Mouse (Mus musculus) CH12.LX (cell line): ENCODE data around the gene Boc. TPM values are rescaled to one million over a fixed set of nuclear protein-coding genes. Genes with fewer than 3 reads are reported as not detected.

ENCODE experiments used
- DNase-seq: peaks from one replicate; pipeline ENCODE4 v3.0.0-alpha.2; 2013; ENCODE audit errors: extremely low read depth
- H3K27ac ChIP-seq: 2 replicates; pipeline ENCODE4 v1.5.1; 2012; ENCODE audit warnings: low read depth, mild to moderate bottlenecking, control low read depth, moderate library complexity; ENCODE audit not compliant: insufficient read depth
- H3K27me3 ChIP-seq: replicated peaks from 2 replicates; pipeline ENCODE3; 2012; ENCODE audit warnings: inconsistent platforms
- H3K36me3 ChIP-seq, 2 experiments: replicated peaks in 1 of 2; 2 replicates each; pipeline versions ENCODE3 to v1.6.1; 2012; ENCODE audit warnings: inconsistent platforms in 1 of 2, low read length in 1 of 2, mild to moderate bottlenecking in 1 of 2, mixed read lengths in 1 of 2, moderate library complexity in 1 of 2; ENCODE audit not compliant: control insufficient read depth in 1 of 2, insufficient read depth in 1 of 2
- H3K4me1 ChIP-seq, 2 experiments: 2 replicates each; pipeline ENCODE4 v1.6.1; 2012; ENCODE audit warnings: inconsistent platforms in 1 of 2, moderate library complexity in 1 of 2; ENCODE audit not compliant: insufficient read depth in 2 of 2, control insufficient read depth in 1 of 2
- H3K4me2 ChIP-seq: 2 replicates; pipeline ENCODE4 v1.6.1; 2012; ENCODE audit warnings: low read depth, mild to moderate bottlenecking, control low read depth; ENCODE audit not compliant: poor library complexity, insufficient read depth, severe bottlenecking
- H3K4me3 ChIP-seq, 3 experiments: fragments of 150-350 bp in 1 of 3; sonication (generic) in 1 of 3; replicated peaks in 1 of 3; 2 replicates each; pipeline versions ENCODE3 to v1.5.1; 2011 to 2012; ENCODE audit warnings: low read depth in 2 of 3, low read length in 2 of 3, mild to moderate bottlenecking in 2 of 3, moderate library complexity in 2 of 3, control low read depth in 1 of 3, improper control_type of control experiment in 1 of 3, inconsistent platforms in 1 of 3, mixed read lengths in 1 of 3; ENCODE audit not compliant: poor library complexity in 1 of 3
- H3K79me2 ChIP-seq: replicated peaks from 2 replicates; pipeline ENCODE4 v1.6.1; 2012; ENCODE audit warnings: mild to moderate bottlenecking, moderate library complexity; ENCODE audit not compliant: control insufficient read depth, poor library complexity, insufficient read depth, severe bottlenecking; ENCODE audit errors: extremely low read depth
- H3K9ac ChIP-seq: 2 replicates; pipeline ENCODE4 v1.6.1; 2012; ENCODE audit warnings: low read depth, mild to moderate bottlenecking, control low read depth, moderate library complexity; ENCODE audit not compliant: insufficient read depth
- H3K9me3 ChIP-seq: replicated peaks from 2 replicates; pipeline ENCODE3; 2012; ENCODE audit warnings: low read length, inconsistent platforms, mixed read lengths
- CHD2 ChIP-seq: IDR thresholded peaks from 2 replicates; pipeline ENCODE4 v1.6.1; 2011; ENCODE audit warnings: low read length, improper control_type of control experiment
- CTCF ChIP-seq, 2 experiments: IDR thresholded peaks in 1 of 2; conservative IDR thresholded peaks in 1 of 2; 2 replicates each; pipeline ENCODE4 v1.5.1; 2011 to 2012; ENCODE audit warnings: low read depth in 2 of 2, low read length in 2 of 2, improper control_type of control experiment in 1 of 2, inconsistent platforms in 1 of 2, mild to moderate bottlenecking in 1 of 2, moderate library complexity in 1 of 2
- E2F4 ChIP-seq: IDR thresholded peaks from 2 replicates; pipeline ENCODE4 v1.6.1; 2011; ENCODE audit warnings: low read depth, low read length, improper control_type of control experiment; ENCODE audit not compliant: insufficient replicate concordance
- EP300 ChIP-seq: IDR thresholded peaks from 2 replicates; pipeline ENCODE4 v1.6.1; 2011; ENCODE audit warnings: low read length, improper control_type of control experiment
- ETS1 ChIP-seq: conservative IDR thresholded peaks from 2 replicates; pipeline ENCODE4 v1.6.1; 2012; ENCODE audit warnings: low read depth, mild to moderate bottlenecking, inconsistent platforms, low read length, improper control_type of control experiment, moderate library complexity
- GABPA ChIP-seq: IDR thresholded peaks from 2 replicates; pipeline ENCODE4 v1.6.1; 2012; ENCODE audit warnings: low read depth, low read length, improper control_type of control experiment, inconsistent platforms; ENCODE audit not compliant: insufficient replicate concordance
- IRF4 ChIP-seq: IDR thresholded peaks from 2 replicates; pipeline ENCODE4 v1.6.1; 2014; ENCODE audit warnings: low read depth, mild to moderate bottlenecking, inconsistent platforms, low read length, improper control_type of control experiment
- JUN ChIP-seq: IDR thresholded peaks from 2 replicates; pipeline ENCODE4 v1.6.1; 2011; ENCODE audit warnings: low read depth, mild to moderate bottlenecking, low read length, improper control_type of control experiment, moderate library complexity; ENCODE audit not compliant: insufficient read depth
- JUND ChIP-seq: conservative IDR thresholded peaks from 2 replicates; pipeline ENCODE4 v1.6.1; 2011; ENCODE audit warnings: low read depth, low read length, improper control_type of control experiment
- KAT2A ChIP-seq: IDR thresholded peaks from 2 replicates; pipeline ENCODE4 v1.6.1; 2012; ENCODE audit warnings: low read length, improper control_type of control experiment, inconsistent platforms; ENCODE audit not compliant: insufficient replicate concordance
- MAX ChIP-seq: IDR thresholded peaks from 2 replicates; pipeline ENCODE4 v1.6.1; 2011; ENCODE audit warnings: low read length, improper control_type of control experiment
- MEF2A ChIP-seq: IDR thresholded peaks from 2 replicates; pipeline ENCODE4 v1.6.1; 2014; ENCODE audit warnings: low read depth, mild to moderate bottlenecking, inconsistent platforms, low read length, improper control_type of control experiment, borderline replicate concordance
- MXI1 ChIP-seq: IDR thresholded peaks from 2 replicates; pipeline ENCODE4 v1.6.1; 2011; ENCODE audit warnings: mild to moderate bottlenecking, low read depth, low read length, improper control_type of control experiment
- POLR2A ChIP-seq: IDR thresholded peaks from 2 replicates; pipeline ENCODE4 v1.6.1; 2011; ENCODE audit warnings: low read depth, mild to moderate bottlenecking, improper control_type of control experiment, low read length
- RAD21 ChIP-seq: IDR thresholded peaks from 2 replicates; pipeline ENCODE4 v1.6.1; 2011; ENCODE audit warnings: low read depth, mild to moderate bottlenecking, low read length, improper control_type of control experiment, moderate library complexity
- SIN3A ChIP-seq: IDR thresholded peaks from 2 replicates; pipeline ENCODE4 v1.6.1; 2012; ENCODE audit warnings: low read length, improper control_type of control experiment, inconsistent platforms
- SMC3 ChIP-seq: IDR thresholded peaks from 2 replicates; pipeline ENCODE4 v1.6.1; 2011; ENCODE audit warnings: low read depth, low read length, improper control_type of control experiment
- USF1 ChIP-seq: IDR thresholded peaks from 2 replicates; pipeline ENCODE4 v1.6.1; 2014; ENCODE audit warnings: low read depth, mild to moderate bottlenecking, inconsistent platforms, low read length, improper control_type of control experiment
- dilution Hi-C: fragments of 300-500 bp; cut with MboI; formaldehyde crosslinking; loops from 2 replicates; pipeline ENCODE4 v1.14.3; 2020; ENCODE audit warnings: low sequenced_read_pairs; ENCODE audit not compliant: extremely low pct_unique_long_range_greater_than_20kb, extremely low pct_ligation_motif_present
- in situ Hi-C: fragments of 300-500 bp; cut with MboI; formaldehyde crosslinking; loops from 3 replicates; pipeline ENCODE4 v1.14.3; 2019; ENCODE audit warnings: low sequenced_read_pairs, low pct_ligation_motif_present, low pct_unique_long_range_greater_than_20kb, mixed read lengths
- polyA plus RNA-seq: library from polyadenylated mRNA; unstranded; fragments of >175 nt; gene quantifications from 2 replicates; pipeline ENCODE4 v1.2.1, GENCODE M21; 2012; ENCODE audit warnings: low read depth; ENCODE audit not compliant: insufficient read length
- total RNA-seq, 2 experiments: library from RNA; depleted of rRNA; stranded (reverse); fragments of 300-350 nt in 1 of 2; fragments of >200 nt in 1 of 2; gene quantifications; 2 replicates each; pipeline ENCODE4 v1.2.3; 2012 to 2014

The Boc gene
- total and polyA plus RNA-seq, 3 experiments, result 0.25 to 1.5 (median 0.67) TPM

- dilution Hi-C loops, result no loop called here
- H3K27me3 ChIP-seq, result no peaks in the 10 kb centered on the region
- in situ Hi-C loops, result no loop called here
- no peak overlapping the region for H3K4me3 ChIP-seq
- H3K9ac ChIP-seq, result no peak overlapping the region
- 0 out of 4 replicates have a peak, but pooled peaks cover 0 to 7% of the 10 kb centered on the region in 2 experiments for H3K4me1 ChIP-seq
- no peaks in the 10 kb centered on the region for H3K79me2 ChIP-seq
- H3K27ac ChIP-seq, result no peak overlapping the region
- no peaks in the 10 kb centered on the region for H3K36me3 ChIP-seq
- TF ChIP-seq SIN3A (no peak), JUN (no peak), RAD21 (peak; percentile 16), CTCF (conservative IDR thresholded peaks at IDR 0.05 in 1 of 2, IDR thresholded peaks at IDR 0.05 in 1 of 2; ENCODE audit: low read depth in 2 of 2, low read length in 2 of 2) (peak in 1 of 2 experiments; percentile 23; a peak in 1 of 4 replicates)
- no peak for DNase-seq
- no peak overlapping the region for H3K4me2 ChIP-seq
- no peaks in the 10 kb centered on the region for H3K9me3 ChIP-seq
Measured at GRCm38 (mm10) chr16:44543098-44543497, 15.6 kb downstream of the Boc start.

- Histone ChIP-seq H3K4me2 (no peak overlapping the region), H3K4me1 (peaks cover 4 to 7% of the 10 kb centered on the region in 2 experiments; a peak in 2 of 4 replicates), H3K9ac (no peak overlapping the region), H3K79me2 (no peaks in the 10 kb centered on the region)
- in situ Hi-C loops, result no loop called here
- TF ChIP-seq POLR2A (no peak), MEF2A (no peak), USF1 (no peak), MXI1 (no peak), JUN (no peak), SMC3 (no peak), E2F4 (no peak), MAX (no peak), ETS1 (no peak), JUND (no peak), CHD2 (no peak), GABPA (no peak), KAT2A (no peak), EP300 (no peak), IRF4 (no peak)
- TF ChIP-seq, all 38 proteins: peak for 0
- Histone ChIP-seq H3K27ac (no peak overlapping the region), H3K9me3 (no peaks in the 10 kb centered on the region), H3K27me3 (no peaks in the 10 kb centered on the region), H3K4me3 (no peak overlapping the region), H3K36me3 (no peaks in the 10 kb centered on the region)
- DNase-seq, result no peak
- dilution Hi-C loops, result no loop called here
Measured at GRCm38 (mm10) chr16:44542029-44542690, 16.5 kb downstream of the Boc start.
